Mouse (Mus musculus) forebrain, embryonic 15.5 days (tissue): ENCODE measurements around the gene Ep300. TPM values are rescaled to one million over a fixed set of nuclear protein-coding genes. Genes with fewer than 3 reads are reported as not detected.

Experiments
- ATAC-seq: fragments of 200-750 bp; cut with Nextera tagmentation; replicated peaks from 2 replicates; pipeline ENCODE4 v1.8.0; 2017; ENCODE audit warnings: mild to moderate bottlenecking, moderate TSS enrichment, moderate library complexity
- H3K27ac ChIP-seq: fragments of 300-500 bp; sonication (generic); replicated peaks from 2 replicates; pipeline ENCODE4 v1.5.1; 2015; ENCODE audit warnings: mild to moderate bottlenecking, inconsistent platforms
- H3K27me3 ChIP-seq: fragments of 300-500 bp; sonication (generic); 2 replicates; pipeline ENCODE4 v1.6.1; 2015; ENCODE audit warnings: inconsistent platforms
- H3K36me3 ChIP-seq: fragments of 300-500 bp; sonication (generic); 2 replicates; pipeline ENCODE4 v1.6.1; 2015; ENCODE audit warnings: mild to moderate bottlenecking, inconsistent platforms
- H3K4me1 ChIP-seq: fragments of 300-500 bp; sonication (generic); 2 replicates; pipeline ENCODE4 v1.6.1; 2015; ENCODE audit warnings: inconsistent platforms
- H3K4me2 ChIP-seq: fragments of 300-500 bp; sonication (generic); replicated peaks from 2 replicates; pipeline ENCODE4 v1.6.1; 2015; ENCODE audit warnings: mild to moderate bottlenecking, inconsistent platforms
- H3K4me3 ChIP-seq: fragments of 300-500 bp; sonication (generic); 2 replicates; pipeline ENCODE4 v1.5.1; 2015; ENCODE audit warnings: mild to moderate bottlenecking, inconsistent platforms
- H3K9ac ChIP-seq: fragments of 300-500 bp; sonication (generic); replicated peaks from 2 replicates; pipeline ENCODE4 v1.6.1; 2015; ENCODE audit warnings: mild to moderate bottlenecking, inconsistent platforms
- H3K9me3 ChIP-seq: fragments of 300-500 bp; sonication (generic); 2 replicates; pipeline ENCODE4 v1.6.1; 2016; ENCODE audit warnings: inconsistent platforms
- WGBS: fragments of 180-500 bp; shearing (Covaris S2); methylation state at CpG from one replicate; pipeline ENCODE4 v1.1.7; 2015; ENCODE audit warnings: mixed read lengths; 5-methylcytosine and 5-hydroxymethylcytosine counted together
- polyA plus RNA-seq: library from polyadenylated mRNA; unstranded; fragments of >200 nt; fragmentation: Nextera tagmentation; extraction: Ambion mirVana; gene quantifications from 2 replicates; pipeline ENCODE4 v1.2.1, GENCODE M21; 2015

The Ep300 gene
- polyA plus RNA-seq, 1 experiment from 2014 or later, result 18.4 TPM

GRCm38 (mm10) chr15:81605241-81605640 is 20.1 kb downstream of the Ep300 start:
- H3K4me1 ChIP-seq, result peaks cover 20% of the 10 kb centered on the region; the same call in 1 of the 2 replicates
- H3K27ac ChIP-seq, result no peak overlapping the region
- no peak overlapping the region for H3K4me2 ChIP-seq
- H3K9ac ChIP-seq, result no peak overlapping the region
- no peak overlapping the region for H3K4me3 ChIP-seq
- ATAC-seq, result no peak
- 90% methylated on average over 1 of the region's 1 CpGs for WGBS
- H3K36me3 ChIP-seq, result peaks cover 52% of the 10 kb centered on the region
- no peaks in the 10 kb centered on the region for H3K9me3 ChIP-seq
- H3K27me3 ChIP-seq, result no peaks in the 10 kb centered on the region

GRCm38 (mm10) chr15:81606634-81607033 is 21.5 kb downstream of the Ep300 start:
- WGBS, result 98% methylated on average over 1 of the region's 1 CpGs
- Histone ChIP-seq H3K4me2 (no peak overlapping the region), H3K36me3 (peaks cover 59% of the 10 kb centered on the region), H3K9ac (no peak overlapping the region), H3K27me3 (no peaks in the 10 kb centered on the region), H3K9me3 (no peaks in the 10 kb centered on the region), H3K27ac (no peak overlapping the region), H3K4me1 (peaks cover 15% of the 10 kb centered on the region; the same call in 1 of the 2 replicates), H3K4me3 (no peak overlapping the region)
- ATAC-seq, result no peak

DNA sequence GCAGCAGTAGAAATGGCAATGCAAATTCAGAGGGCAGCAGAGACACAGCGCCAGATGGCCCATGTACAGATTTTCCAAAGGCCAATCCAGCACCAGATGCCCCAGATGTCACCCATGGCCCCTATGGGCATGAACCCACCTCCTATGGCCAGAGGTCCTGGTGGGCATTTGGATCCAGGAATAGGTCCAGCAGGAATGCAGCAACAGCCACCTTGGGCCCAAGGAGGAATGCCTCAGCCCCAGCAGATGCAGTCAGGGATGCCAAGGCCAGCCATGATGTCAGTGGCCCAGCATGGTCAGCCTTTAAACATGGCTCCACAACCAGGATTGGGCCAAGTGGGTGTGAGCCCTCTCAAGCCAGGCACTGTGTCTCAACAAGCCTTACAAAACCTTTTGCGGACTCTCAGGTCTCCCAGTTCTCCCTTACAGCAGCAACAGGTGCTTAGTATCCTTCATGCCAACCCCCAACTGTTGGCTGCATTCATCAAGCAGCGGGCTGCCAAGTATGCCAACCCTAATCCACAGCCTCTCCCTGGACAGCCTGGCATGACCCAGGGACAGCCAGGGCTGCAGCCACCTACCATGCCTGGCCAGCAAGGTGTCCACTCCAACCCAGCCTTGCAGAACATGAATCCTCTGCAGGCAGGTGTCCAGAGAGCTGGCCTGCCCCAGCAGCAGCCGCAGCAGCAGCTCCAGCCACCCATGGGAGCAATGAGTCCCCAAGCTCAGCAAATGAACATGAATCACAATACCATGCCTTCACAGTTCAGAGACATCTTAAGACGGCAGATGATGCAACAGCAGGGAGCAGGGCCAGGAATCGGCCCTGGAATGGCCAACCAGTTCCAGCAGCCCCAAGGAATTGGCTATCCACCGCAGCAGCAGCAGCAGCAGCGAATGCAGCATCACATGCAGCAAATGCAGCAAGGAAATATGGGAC is 64.6 kb downstream of the Ep300 start:
- H3K9ac ChIP-seq, result no peak overlapping the region
- 96% methylated on average over 8 of the region's 8 CpGs for WGBS
- no peak overlapping the region for H3K4me3 ChIP-seq
- no peak overlapping the region for H3K27ac ChIP-seq
- ATAC-seq, result no peak
- peaks cover 68% of the 10 kb centered on the region for H3K36me3 ChIP-seq
- H3K9me3 ChIP-seq, result no peaks in the 10 kb centered on the region
- no peaks in the 10 kb centered on the region for H3K4me1 ChIP-seq
- no peak overlapping the region for H3K4me2 ChIP-seq
- H3K27me3 ChIP-seq, result no peaks in the 10 kb centered on the region

- H3K9me3 ChIP-seq, result no peaks in the 10 kb centered on the region
- no peak overlapping the region for H3K4me2 ChIP-seq
- WGBS, result 77% methylated on average over 7 of the region's 7 CpGs
- H3K4me1 ChIP-seq, result no peaks in the 10 kb centered on the region
- H3K36me3 ChIP-seq, result peaks cover 59% of the 10 kb centered on the region
- no peaks in the 10 kb centered on the region for H3K27me3 ChIP-seq
- H3K9ac ChIP-seq, result no peak overlapping the region
- no peak for ATAC-seq
- no peak overlapping the region for H3K4me3 ChIP-seq
- H3K27ac ChIP-seq, result no peak overlapping the region
These were observed 65.5 kb downstream of the Ep300 start for GRCm38 (mm10) chr15:81650636-81651035.

DNA sequence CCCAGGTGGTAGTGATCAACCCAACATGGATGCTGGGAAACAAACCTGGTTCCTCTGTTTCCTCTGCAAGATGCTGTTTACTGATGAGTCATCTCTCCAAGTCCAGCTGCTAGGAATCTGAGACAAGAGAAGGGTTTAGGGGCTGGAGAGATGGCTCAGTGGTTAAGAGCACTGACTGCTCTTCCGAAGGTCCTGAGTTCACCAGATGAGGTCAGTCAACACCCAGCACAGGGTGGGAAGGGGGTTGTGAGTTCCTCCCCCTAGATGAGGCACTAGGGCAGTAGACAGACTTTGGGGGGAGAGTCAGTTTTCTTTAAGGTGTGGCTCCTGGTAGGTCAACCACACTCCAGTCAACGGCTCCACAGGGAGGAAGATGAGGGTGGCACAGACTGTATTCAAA is 76.5 kb downstream of the Ep300 start:
- H3K27me3 ChIP-seq, result no peaks in the 10 kb centered on the region
- H3K9me3 ChIP-seq, result no peaks in the 10 kb centered on the region
- no peak overlapping the region for H3K27ac ChIP-seq
- WGBS, result 96% methylated on average over 2 of the region's 2 CpGs
- H3K9ac ChIP-seq, result no peak overlapping the region
- H3K4me1 ChIP-seq, result peaks cover 11% of the 10 kb centered on the region
- ATAC-seq, result no peak
- no peaks in the 10 kb centered on the region for H3K36me3 ChIP-seq
- H3K4me2 ChIP-seq, result no peak overlapping the region
- no peak overlapping the region for H3K4me3 ChIP-seq

- Histone ChIP-seq H3K9me3 (no peaks in the 10 kb centered on the region), H3K36me3 (peaks cover 15% of the 10 kb centered on the region), H3K4me2 (peak overlapping the region; percentile 35; the same call in 1 of the 2 replicates), H3K27ac (no peak overlapping the region), H3K4me1 (peaks cover 11% of the 10 kb centered on the region), H3K9ac (no peak overlapping the region), H3K27me3 (no peaks in the 10 kb centered on the region), H3K4me3 (peak overlapping the region; percentile 88)
- 63% methylated on average over 10 of the region's 10 CpGs for WGBS
- 0 out of 2 replicates have a peak, but pooled peaks have one; percentile 7 for ATAC-seq
These were observed 78.1 kb downstream of the Ep300 start for GRCm38 (mm10) chr15:81663281-81663680.

GRCm38 (mm10) chr15:81663697-81664561 is 78.8 kb downstream of the Ep300 start, which contains the start of gene L3mbtl2:
L3mbtl2 (plus strand) TSS chr15:81663889.
- Histone ChIP-seq H3K9ac (peak within 1 kb of the TSS; percentile 65), H3K27ac (peak within 1 kb of the TSS; percentile 56; the same call in 1 of the 2 replicates)
- under 1% methylated on average over 55 of the region's 55 CpGs for WGBS

GRCm38 (mm10) chr15:81666957-81667356 is 81.8 kb downstream of the Ep300 start:
- no peak overlapping the region for H3K4me2 ChIP-seq
- 94% methylated on average over 10 of the region's 10 CpGs for WGBS
- no peak overlapping the region for H3K4me3 ChIP-seq
- H3K27ac ChIP-seq, result no peak overlapping the region
- no peak overlapping the region for H3K9ac ChIP-seq
- peaks cover 40% of the 10 kb centered on the region for H3K36me3 ChIP-seq
- H3K9me3 ChIP-seq, result no peaks in the 10 kb centered on the region
- no peaks in the 10 kb centered on the region for H3K27me3 ChIP-seq
- no peak for ATAC-seq
- peaks cover 11% of the 10 kb centered on the region for H3K4me1 ChIP-seq

More at GRCm38 (mm10) chr15:81663697-81664561, 78.8 kb downstream of the Ep300 start, which contains the start of gene L3mbtl2:
- ATAC-seq, result peak; percentile 99
- Histone ChIP-seq H3K4me2 (peak within 1 kb of the TSS; percentile 80), H3K4me1 (peaks cover 11% of the 10 kb centered on the region), H3K4me3 (peak within 1 kb of the TSS; percentile 88), H3K27me3 (no peaks in the 10 kb centered on the region), H3K36me3 (peaks cover 21% of the 10 kb centered on the region), H3K9me3 (no peaks in the 10 kb centered on the region)

- no peak overlapping the region for H3K4me3 ChIP-seq
- peaks cover 53% of the 10 kb centered on the region for H3K36me3 ChIP-seq
- H3K4me2 ChIP-seq, result no peak overlapping the region
- H3K9ac ChIP-seq, result no peak overlapping the region
- no peak for ATAC-seq
- WGBS, result 90% methylated on average over 4 of the region's 4 CpGs
- H3K27ac ChIP-seq, result no peak overlapping the region
- H3K4me1 ChIP-seq, result peaks cover under 1% of the 10 kb centered on the region
- H3K27me3 ChIP-seq, result no peaks in the 10 kb centered on the region
- H3K9me3 ChIP-seq, result no peaks in the 10 kb centered on the region
These were observed 85.1 kb downstream of the Ep300 start for GRCm38 (mm10) chr15:81670231-81670640.

- H3K36me3 ChIP-seq, result peaks cover 55% of the 10 kb centered on the region; the same call in 1 of the 2 replicates
- H3K4me2 ChIP-seq, result no peak overlapping the region
- WGBS, result 90% methylated on average over 3 of the region's 3 CpGs
These were observed 91.5 kb downstream of the Ep300 start for GRCm38 (mm10) chr15:81676637-81677036.

GRCm38 (mm10) chr15:81680301-81680805 is 95.2 kb downstream of the Ep300 start:
- no peak overlapping the region for H3K4me2 ChIP-seq
- no peak overlapping the region for H3K4me3 ChIP-seq
- H3K9me3 ChIP-seq, result no peaks in the 10 kb centered on the region
- H3K27me3 ChIP-seq, result no peaks in the 10 kb centered on the region
- no peak overlapping the region for H3K9ac ChIP-seq
- ATAC-seq, result no peak
- H3K27ac ChIP-seq, result no peak overlapping the region
- peaks cover 64% of the 10 kb centered on the region for H3K36me3 ChIP-seq
- no peaks in the 10 kb centered on the region for H3K4me1 ChIP-seq
- 94% methylated on average over 4 of the region's 4 CpGs for WGBS

More at GRCm38 (mm10) chr15:81676637-81677036, 91.5 kb downstream of the Ep300 start:
- no peak overlapping the region for H3K27ac ChIP-seq
- no peak for ATAC-seq
- H3K9me3 ChIP-seq, result no peaks in the 10 kb centered on the region
- no peaks in the 10 kb centered on the region for H3K4me1 ChIP-seq
- H3K27me3 ChIP-seq, result no peaks in the 10 kb centered on the region
- H3K4me3 ChIP-seq, result no peak overlapping the region
- no peak overlapping the region for H3K9ac ChIP-seq
